Mouse (Mus musculus): Measurements from ENCODE around the gene Mcrip1. TPM values are rescaled to one million over a fixed set of nuclear protein-coding genes. Genes with fewer than 3 reads are reported as not detected.

Gene Mcrip1
- polyA plus RNA-seq, 1 experiment from 2014 or later = 226 TPM

- Histone ChIP-seq H3K9ac (no peak overlapping the region), H3K4me2 (no peak overlapping the region), H3K9me3 (ENCODE audit: low read depth, low read length) (no peaks in the 10 kb centered on the region), H3K27me3 (ENCODE audit: insufficient read depth, low read length) (no peaks in the 10 kb centered on the region), H3K4me3 (ENCODE audit: low read depth, low read length) (no peak overlapping the region), H3K27ac (ENCODE audit: low read depth) (no peak overlapping the region), H3K4me1 (ENCODE audit: insufficient read depth) (0 out of 2 replicates have a peak, but pooled peaks cover 6% of the 10 kb centered on the region), H3K36me3 (ENCODE audit: insufficient read depth) (peaks cover 59% of the 10 kb centered on the region)
- 89% methylated on average over 3 of the region's 3 CpGs for WGBS
- ATAC-seq (ENCODE audit: insufficient read depth) (no peak), DNase-seq (no peak)
- TF ChIP-seq CTCF (IDR thresholded peaks at IDR 0.05; ENCODE audit: low read depth) = no peak
Observed at GRCm38 (mm10) chr11:120497436-120497835, 52.1 kb downstream of the Mcrip1 start.

GRCm38 (mm10) chr11:120493911-120494310 lies 55.6 kb downstream of the Mcrip1 start:
- Histone ChIP-seq H3K4me3 (ENCODE audit: low read depth, low read length) (peak overlapping the region; percentile 94), H3K36me3 (ENCODE audit: insufficient read depth) (peaks cover 66% of the 10 kb centered on the region), H3K27ac (ENCODE audit: low read depth) (no peak overlapping the region), H3K9me3 (ENCODE audit: low read depth, low read length) (no peaks in the 10 kb centered on the region), H3K9ac (0 out of 2 replicates have a peak overlapping the region, but pooled peaks have one; percentile 77), H3K27me3 (ENCODE audit: insufficient read depth, low read length) (no peaks in the 10 kb centered on the region), H3K4me2 (peak overlapping the region; percentile 93), H3K4me1 (ENCODE audit: insufficient read depth) (peaks cover 15% of the 10 kb centered on the region)
- 84% methylated on average over 3 of the region's 3 CpGs for WGBS
- DNase-seq = no peak
- no peak for ATAC-seq (ENCODE audit: insufficient read depth)
- TF ChIP-seq CTCF (IDR thresholded peaks at IDR 0.05; ENCODE audit: low read depth) = no peak

- Histone ChIP-seq H3K27ac (ENCODE audit: low read depth) (peak overlapping the region; percentile 84), H3K4me1 (ENCODE audit: insufficient read depth) (peaks cover 15% of the 10 kb centered on the region), H3K27me3 (ENCODE audit: insufficient read depth, low read length) (no peaks in the 10 kb centered on the region), H3K4me2 (peak overlapping the region; percentile 93), H3K4me3 (ENCODE audit: low read depth, low read length) (peak overlapping the region; percentile 94), H3K36me3 (ENCODE audit: insufficient read depth) (peaks cover 66% of the 10 kb centered on the region), H3K9ac (peak overlapping the region; percentile 77), H3K9me3 (ENCODE audit: low read depth, low read length) (no peaks in the 10 kb centered on the region)
- 47% methylated on average over 3 of the region's 3 CpGs for WGBS
- TF ChIP-seq CTCF (IDR thresholded peaks at IDR 0.05; ENCODE audit: low read depth) = no peak
- ATAC-seq (ENCODE audit: insufficient read depth) (no peak), DNase-seq (no peak)
Observed at GRCm38 (mm10) chr11:120493351-120493750, 56.2 kb downstream of the Mcrip1 start.

Other genes starting within 250 kb of the Mcrip1 start
- 2,614 and 2,926 TPM in 2 replicates for gene Actg1, start 201.2 kb downstream of the Mcrip1 start, polyA plus RNA-seq (2014; fragmentation: Nextera tagmentation; extraction: Ambion mirVana)
- 0.23 and 0.57 TPM in 2 replicates for gene Fscn2, start 188.2 kb downstream of the Mcrip1 start, polyA plus RNA-seq (2014; fragmentation: Nextera tagmentation; extraction: Ambion mirVana)
- 35.6 and 44.5 TPM in 2 replicates for gene Faap100, start 171.0 kb downstream of the Mcrip1 start, polyA plus RNA-seq (2014; fragmentation: Nextera tagmentation; extraction: Ambion mirVana)
- 42.1 and 51.4 TPM in 2 replicates for gene Nploc4, start 112.0 kb downstream of the Mcrip1 start, polyA plus RNA-seq (2014; fragmentation: Nextera tagmentation; extraction: Ambion mirVana)
- not detected in 2 replicates for gene Tspan10, start 107.1 kb downstream of the Mcrip1 start, polyA plus RNA-seq (2014; fragmentation: Nextera tagmentation; extraction: Ambion mirVana)
- gene Pde6g, start 96.2 kb downstream of the Mcrip1 start, polyA plus RNA-seq (2014; fragmentation: Nextera tagmentation; extraction: Ambion mirVana) = 0.18 TPM in 1 of 2 replicates, not detected in the other
- gene Oxld1, start 91.7 kb downstream of the Mcrip1 start, polyA plus RNA-seq (2014; fragmentation: Nextera tagmentation; extraction: Ambion mirVana) = 10.9 and 11.2 TPM in 2 replicates
- gene Ccdc137, start 91.6 kb downstream of the Mcrip1 start, polyA plus RNA-seq (2014; fragmentation: Nextera tagmentation; extraction: Ambion mirVana) = 32.2 and 34.6 TPM in 2 replicates
- 42.9 and 44.4 TPM in 2 replicates for gene Arl16, start 82.1 kb downstream of the Mcrip1 start, polyA plus RNA-seq (2014; fragmentation: Nextera tagmentation; extraction: Ambion mirVana)
- gene Mrpl12, start 65.1 kb downstream of the Mcrip1 start, polyA plus RNA-seq (2014; fragmentation: Nextera tagmentation; extraction: Ambion mirVana) = 150 and 162 TPM in 2 replicates
- 68.9 and 71.3 TPM in 2 replicates for gene Slc25a10, start 57.9 kb downstream of the Mcrip1 start, polyA plus RNA-seq (2014; fragmentation: Nextera tagmentation; extraction: Ambion mirVana)
- 0.59 and 1.4 TPM in 2 replicates for gene Gcgr, start 19.0 kb downstream of the Mcrip1 start, polyA plus RNA-seq (2014; fragmentation: Nextera tagmentation; extraction: Ambion mirVana)
- not detected in 2 replicates for gene Ppp1r27, start 1.4 kb upstream of the Mcrip1 start, polyA plus RNA-seq (2014; fragmentation: Nextera tagmentation; extraction: Ambion mirVana)
- 872 and 897 TPM in 2 replicates for gene P4hb, start 23.5 kb upstream of the Mcrip1 start, polyA plus RNA-seq (2014; fragmentation: Nextera tagmentation; extraction: Ambion mirVana)
- 717 and 734 TPM in 2 replicates for gene Arhgdia, start 31.9 kb upstream of the Mcrip1 start, polyA plus RNA-seq (2014; fragmentation: Nextera tagmentation; extraction: Ambion mirVana)
- gene Alyref, start 48.6 kb upstream of the Mcrip1 start, polyA plus RNA-seq (2014; fragmentation: Nextera tagmentation; extraction: Ambion mirVana) = 617 and 627 TPM in 2 replicates
- 229 and 237 TPM in 2 replicates for gene Anapc11, start 48.7 kb upstream of the Mcrip1 start, polyA plus RNA-seq (2014; fragmentation: Nextera tagmentation; extraction: Ambion mirVana)
- 0.89 and 1.3 TPM in 2 replicates for gene Npb, start 58.8 kb upstream of the Mcrip1 start, polyA plus RNA-seq (2014; fragmentation: Nextera tagmentation; extraction: Ambion mirVana)
- gene Pcyt2, start 68.2 kb upstream of the Mcrip1 start, polyA plus RNA-seq (2014; fragmentation: Nextera tagmentation; extraction: Ambion mirVana) = 95.3 and 99.5 TPM in 2 replicates
- 26.1 and 33.1 TPM in 2 replicates for gene Sirt7, start 75.5 kb upstream of the Mcrip1 start, polyA plus RNA-seq (2014; fragmentation: Nextera tagmentation; extraction: Ambion mirVana)
- gene Mafg, start 83.9 kb upstream of the Mcrip1 start, polyA plus RNA-seq (2014; fragmentation: Nextera tagmentation; extraction: Ambion mirVana) = 25.3 and 28.6 TPM in 2 replicates
- gene Pycr1, start 94.0 kb upstream of the Mcrip1 start, polyA plus RNA-seq (2014; fragmentation: Nextera tagmentation; extraction: Ambion mirVana) = 29.0 and 29.8 TPM in 2 replicates
- 1.1 TPM in 1 of 2 replicates, not detected in the other for gene Myadml2, start 98.4 kb upstream of the Mcrip1 start, polyA plus RNA-seq (2014; fragmentation: Nextera tagmentation; extraction: Ambion mirVana)
- gene Notum, start 111.4 kb upstream of the Mcrip1 start, polyA plus RNA-seq (2014; fragmentation: Nextera tagmentation; extraction: Ambion mirVana) = 3.9 and 5.3 TPM in 2 replicates
- gene Aspscr1, start 123.2 kb upstream of the Mcrip1 start, polyA plus RNA-seq (2014; fragmentation: Nextera tagmentation; extraction: Ambion mirVana) = 124 and 130 TPM in 2 replicates
- gene Cenpx, start 164.0 kb upstream of the Mcrip1 start, polyA plus RNA-seq (2014; fragmentation: Nextera tagmentation; extraction: Ambion mirVana) = 168 and 173 TPM in 2 replicates
- gene Lrrc45, start 164.2 kb upstream of the Mcrip1 start, polyA plus RNA-seq (2014; fragmentation: Nextera tagmentation; extraction: Ambion mirVana) = 44.1 and 46.1 TPM in 2 replicates
- gene Rac3, start 171.7 kb upstream of the Mcrip1 start, polyA plus RNA-seq (2014; fragmentation: Nextera tagmentation; extraction: Ambion mirVana) = 10.3 and 10.7 TPM in 2 replicates
- gene Dcxr, start 177.6 kb upstream of the Mcrip1 start, polyA plus RNA-seq (2014; fragmentation: Nextera tagmentation; extraction: Ambion mirVana) = 27.2 and 29.7 TPM in 2 replicates
- 14.7 and 19.6 TPM in 2 replicates for gene Cbr2, start 182.4 kb upstream of the Mcrip1 start, polyA plus RNA-seq (2014; fragmentation: Nextera tagmentation; extraction: Ambion mirVana)
- gene Hmga1b, start 213.1 kb upstream of the Mcrip1 start, polyA plus RNA-seq (2014; fragmentation: Nextera tagmentation; extraction: Ambion mirVana) = 5.3 and 7.3 TPM in 2 replicates
- 33.0 and 34.0 TPM in 2 replicates for gene Rfng, start 234.5 kb upstream of the Mcrip1 start, polyA plus RNA-seq (2014; fragmentation: Nextera tagmentation; extraction: Ambion mirVana)
- gene Gps1, start 234.5 kb upstream of the Mcrip1 start, polyA plus RNA-seq (2014; fragmentation: Nextera tagmentation; extraction: Ambion mirVana) = 240 and 257 TPM in 2 replicates
- gene Dus1l, start 246.7 kb upstream of the Mcrip1 start, polyA plus RNA-seq (2014; fragmentation: Nextera tagmentation; extraction: Ambion mirVana) = 77.2 and 87.4 TPM in 2 replicates